Mouse (Mus musculus): ENCODE results near the gene Cidec.

The Cidec gene

GRCm38 (mm10) chr6:113404649-113405448 is 30.7 kb downstream of the Cidec start:
- no peak for DNase-seq

- DNase-seq: no peak
Measured at GRCm38 (mm10) chr6:113402094-113402493, 33.5 kb downstream of the Cidec start.

- DNase-seq: no peak
Measured at GRCm38 (mm10) chr6:113396270-113397030, 39.1 kb downstream of the Cidec start.

DNA sequence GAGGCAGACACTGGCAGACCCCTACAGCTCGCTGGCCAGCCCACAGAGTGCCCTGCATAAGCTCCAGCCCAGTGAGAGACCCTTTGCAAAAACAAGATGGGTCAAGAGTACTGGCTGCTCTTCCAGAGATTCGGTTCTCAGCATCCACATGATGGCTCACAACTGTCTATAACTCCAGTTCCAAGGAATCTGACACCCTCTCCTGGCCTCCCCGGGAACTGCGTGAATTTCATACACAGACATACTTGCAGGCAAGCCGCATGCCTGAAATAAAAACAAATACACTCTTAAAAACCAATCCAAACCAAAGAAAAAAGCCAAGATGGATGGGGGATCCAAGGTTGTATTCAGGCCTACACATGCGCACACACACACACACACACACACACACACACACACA is 40.1 kb downstream of the Cidec start:
- DNase-seq: no peak

DNA sequence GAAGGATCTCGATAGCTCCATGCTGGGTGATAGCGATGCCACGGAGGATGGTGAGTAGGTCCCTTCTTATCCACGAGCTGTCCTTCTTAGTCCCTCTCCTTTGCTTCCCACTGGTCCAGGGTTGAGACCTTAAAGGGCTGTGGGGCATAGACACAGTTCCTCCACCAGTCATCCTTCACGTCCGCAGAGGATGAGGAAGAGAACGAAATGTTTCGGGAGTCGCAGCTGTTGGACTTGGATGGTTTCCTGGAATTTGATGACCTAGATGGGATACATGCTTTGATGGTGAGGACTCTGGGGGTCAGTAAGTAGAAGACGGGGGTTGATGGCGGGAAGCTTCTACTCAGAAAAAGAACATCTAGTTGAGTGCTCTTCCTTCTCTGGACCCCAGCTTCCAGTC is 40.7 kb downstream of the Cidec start:
- no peak for DNase-seq

- no peak for DNase-seq
Measured at GRCm38 (mm10) chr6:113393951-113394350, 41.6 kb downstream of the Cidec start.

- DNase-seq: peak; percentile 31
Measured at GRCm38 (mm10) chr6:113392387-113393071, 43.0 kb downstream of the Cidec start.

DNA sequence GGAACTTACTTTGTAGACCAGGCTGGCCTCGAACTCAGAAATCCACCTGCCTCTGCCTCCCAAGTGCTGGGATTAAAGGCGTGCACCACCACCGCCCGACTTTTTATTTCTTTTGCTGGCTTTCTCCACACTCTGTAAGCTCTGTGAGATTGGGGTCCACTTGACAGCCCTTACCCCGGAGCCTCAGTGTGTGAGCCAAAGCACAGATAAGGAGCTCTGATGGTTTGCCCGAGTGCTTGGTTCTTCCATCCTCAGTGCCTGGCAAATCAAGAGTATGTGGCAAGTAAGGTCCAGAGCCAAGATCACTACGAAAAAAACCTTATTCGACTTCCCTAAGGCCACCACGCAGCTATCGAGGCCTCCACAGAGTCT is 43.6 kb downstream of the Cidec start:
- no peak for DNase-seq

DNA sequence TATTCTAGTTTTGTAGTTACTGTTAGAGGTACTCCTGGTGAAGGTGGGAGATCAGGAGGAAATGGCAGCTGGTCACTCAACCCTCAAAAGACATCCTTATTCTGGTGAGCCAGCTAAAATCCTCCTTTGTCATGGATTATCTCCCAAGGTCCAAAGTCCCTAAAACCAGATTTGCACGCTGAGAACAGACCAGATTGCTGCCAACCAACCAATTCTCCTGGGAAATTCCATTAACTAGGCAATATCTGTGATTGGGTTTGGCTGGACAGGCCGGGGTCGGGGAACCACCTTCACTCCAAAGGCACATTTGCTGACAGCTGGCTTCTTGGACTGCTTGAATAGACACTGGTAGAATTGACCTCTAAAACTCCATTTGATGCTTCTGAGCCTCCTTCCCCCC is 44.8 kb downstream of the Cidec start:
- DNase-seq: no peak

DNA sequence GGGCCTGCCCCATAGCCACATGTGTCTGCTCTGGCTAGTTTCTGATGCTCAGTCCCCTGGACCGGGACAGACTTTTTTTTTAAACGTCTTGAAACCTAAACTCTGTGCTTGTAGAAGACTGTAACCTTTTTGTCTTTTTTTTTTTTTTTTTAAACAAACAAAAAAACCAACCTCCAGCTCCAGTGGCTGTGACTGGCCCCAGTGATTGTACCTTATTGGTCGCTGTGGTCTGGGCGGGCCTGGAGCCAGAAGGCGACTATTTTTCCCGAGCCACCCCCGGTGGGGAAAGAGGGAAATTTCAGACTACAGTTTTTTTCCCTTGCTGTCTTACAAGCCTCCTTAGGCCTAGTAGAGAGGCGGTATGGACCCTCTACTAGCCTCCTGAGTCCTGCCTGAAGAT is 46.6 kb downstream of the Cidec start, which contains the start of gene Ttll3:
TSS of gene Ttll3 (plus strand) at position 301 of the 400 bp plus-strand sequence.
- DNase-seq: no peak

DNA sequence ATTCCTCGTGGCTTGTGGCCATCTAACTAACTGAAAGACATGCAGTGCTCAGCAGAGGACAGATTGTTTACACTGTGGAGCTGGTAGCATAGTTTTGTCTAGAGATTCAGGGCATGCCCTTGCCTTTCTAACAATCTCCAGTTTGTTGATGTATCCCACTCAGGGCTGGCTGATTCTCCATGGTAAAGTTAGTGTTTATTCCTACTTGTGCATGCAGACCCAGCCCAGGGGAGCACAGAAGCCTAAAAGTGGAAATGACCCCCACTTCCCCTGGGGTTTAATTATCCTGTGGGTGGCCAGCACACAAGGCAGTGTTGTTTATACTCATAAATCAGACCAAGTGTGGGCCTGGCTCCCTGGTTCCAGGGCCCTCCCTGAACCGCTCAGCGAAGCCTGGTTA is 49.5 kb downstream of the Cidec start:
- no peak for DNase-seq

DNA sequence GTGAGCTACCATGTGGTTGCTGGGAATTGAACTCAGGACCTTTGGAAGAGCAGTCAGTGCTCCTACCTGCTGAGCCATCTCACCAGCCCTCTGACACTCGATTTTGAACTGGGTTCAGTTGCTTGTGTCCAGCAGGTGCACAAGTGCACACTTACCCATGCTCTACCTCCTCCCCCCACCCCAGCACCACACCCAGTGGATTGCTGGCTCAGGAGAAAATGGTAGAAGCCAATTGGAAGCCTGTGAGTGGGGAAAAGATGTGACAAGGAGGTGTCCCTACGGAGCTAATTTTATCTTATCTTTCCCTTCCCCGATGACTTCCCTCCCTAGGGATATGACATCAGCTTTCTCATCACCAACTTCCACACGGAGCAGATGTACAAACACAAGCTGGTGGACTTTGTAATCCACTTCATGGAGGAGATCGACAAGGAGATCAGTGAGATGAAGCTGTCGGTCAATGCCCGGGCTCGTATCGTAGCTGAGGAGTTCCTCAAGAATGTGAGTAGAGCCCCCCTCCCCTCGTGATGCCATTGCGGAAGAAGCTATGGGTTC is 50.3 kb downstream of the Cidec start:
- no peak for DNase-seq

DNA sequence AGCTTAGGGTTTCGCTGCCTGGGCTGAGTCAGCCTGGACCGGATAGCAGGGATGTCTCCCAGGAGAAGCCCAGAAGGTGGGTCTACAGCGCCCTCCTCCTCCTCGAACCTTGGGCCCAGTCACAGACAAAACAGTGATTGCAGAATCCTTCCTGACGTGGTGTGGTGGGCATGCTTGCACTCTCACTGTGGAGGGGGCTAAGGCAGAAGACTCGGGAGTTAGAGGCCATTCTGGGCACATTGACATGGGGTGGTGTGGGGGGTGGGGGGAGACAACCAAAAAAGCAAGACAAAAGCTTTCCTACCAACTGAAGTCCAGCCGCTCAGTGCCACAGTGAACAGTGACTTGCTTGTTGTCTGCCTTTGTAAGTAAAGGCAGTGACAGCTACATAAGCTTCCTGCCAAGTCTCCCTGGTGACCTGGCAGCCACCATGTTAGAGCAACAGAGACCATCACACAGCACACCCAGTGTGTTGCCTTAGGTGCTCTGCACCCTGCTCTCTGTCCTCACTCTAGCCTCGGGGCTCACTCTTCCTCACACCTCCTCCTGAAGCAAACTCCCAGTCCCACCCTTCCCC is 51.1 kb downstream of the Cidec start:
- no peak for DNase-seq

DNA sequence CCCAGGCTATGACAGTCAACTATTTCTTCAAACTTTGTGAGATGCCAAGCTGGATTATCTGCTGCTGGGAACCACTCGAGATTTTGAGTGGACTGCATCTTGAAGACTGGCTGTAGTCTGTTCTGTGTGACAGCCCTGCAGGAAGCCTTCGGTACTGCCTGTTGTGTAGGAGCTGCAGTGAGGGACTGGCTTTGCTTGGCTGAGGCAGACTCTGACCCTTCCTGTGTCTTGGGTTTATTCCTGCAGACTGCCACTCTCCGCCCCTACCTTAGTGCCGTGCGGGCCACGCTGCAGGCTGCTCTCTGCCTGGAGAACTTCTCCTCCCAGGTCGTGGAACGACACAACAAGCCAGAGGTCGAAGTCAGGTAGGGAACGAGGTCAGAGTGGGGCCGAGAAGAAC is 55.1 kb downstream of the Cidec start:
- DNase-seq: peak; percentile 33

DNA sequence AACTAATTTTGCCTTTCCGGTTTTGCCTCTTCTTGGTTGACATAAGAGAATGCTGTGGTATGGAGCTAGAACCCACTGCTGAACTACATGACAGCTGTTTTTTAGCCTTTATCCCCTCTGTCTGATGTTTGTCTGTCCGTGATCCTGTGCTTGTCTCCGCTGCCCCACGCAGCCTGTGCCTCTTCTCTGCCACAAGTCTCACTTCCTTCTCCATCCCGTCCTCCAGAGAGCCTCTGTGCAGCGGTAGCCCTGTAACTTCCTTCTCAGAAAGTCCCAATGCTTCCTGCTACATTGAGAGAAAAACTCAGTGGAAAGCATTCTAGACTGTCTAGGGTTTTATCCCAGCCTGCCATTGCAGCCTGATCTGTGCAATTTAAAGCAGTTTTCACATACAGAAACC is 56.3 kb downstream of the Cidec start:
- no peak for DNase-seq

DNA sequence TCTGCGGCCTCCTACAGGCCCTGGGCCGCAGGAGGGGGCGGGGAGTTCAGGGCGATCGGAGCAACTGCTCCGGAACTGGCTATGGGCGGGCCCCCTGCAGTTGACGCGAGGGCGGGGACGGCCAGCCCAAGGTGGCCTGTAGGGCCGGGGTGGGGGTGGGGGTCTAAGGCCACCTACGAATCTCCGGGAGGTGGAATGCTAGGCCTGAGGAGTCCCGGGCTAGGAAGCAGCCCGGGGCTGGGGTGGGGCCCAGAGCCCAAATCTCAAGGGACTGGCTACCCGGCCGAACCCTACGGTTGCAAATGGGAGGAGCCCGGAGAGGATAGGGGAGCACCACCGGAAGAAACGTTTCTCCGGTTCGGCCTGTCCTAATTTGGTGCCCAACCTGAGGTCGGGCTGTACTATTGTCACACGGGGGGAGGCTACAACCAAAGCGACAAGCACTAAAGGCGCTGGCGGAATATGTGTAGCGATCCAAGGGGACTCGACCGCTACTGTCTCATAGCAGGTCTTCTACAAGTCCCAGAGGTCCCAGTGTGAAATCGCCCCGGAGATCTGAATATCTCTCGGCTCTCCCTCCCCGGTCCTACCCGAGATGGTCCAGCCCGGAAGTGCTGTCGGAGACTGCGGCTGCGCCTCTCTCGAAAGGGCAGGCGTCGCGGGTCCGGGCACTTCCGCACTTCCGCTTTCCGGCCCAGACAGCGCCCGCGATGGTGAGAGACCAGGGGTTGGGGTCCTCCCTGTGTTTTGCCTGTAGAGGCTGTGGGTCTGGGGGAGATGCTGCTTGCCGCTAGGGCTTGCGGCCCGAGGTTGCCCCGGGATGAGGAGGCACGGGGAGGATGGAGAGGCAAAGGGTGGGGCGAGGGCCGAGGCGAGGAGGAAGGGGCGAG is 57.8 kb downstream of the Cidec start, which contains the start of the genes Tada3 and Arpc4:
TSS of gene Tada3 (minus strand) at position 388 of the 890 bp plus-strand sequence.
TSS of gene Arpc4 (plus strand) at position 620 of the 890 bp plus-strand sequence.
- peak; percentile 93 for DNase-seq

- no peak for DNase-seq
Measured at GRCm38 (mm10) chr6:113377172-113377495, 58.4 kb downstream of the Cidec start.
